12 mouse cellular contexts compared by ENCODE assay signal in the genomic region with DNA sequence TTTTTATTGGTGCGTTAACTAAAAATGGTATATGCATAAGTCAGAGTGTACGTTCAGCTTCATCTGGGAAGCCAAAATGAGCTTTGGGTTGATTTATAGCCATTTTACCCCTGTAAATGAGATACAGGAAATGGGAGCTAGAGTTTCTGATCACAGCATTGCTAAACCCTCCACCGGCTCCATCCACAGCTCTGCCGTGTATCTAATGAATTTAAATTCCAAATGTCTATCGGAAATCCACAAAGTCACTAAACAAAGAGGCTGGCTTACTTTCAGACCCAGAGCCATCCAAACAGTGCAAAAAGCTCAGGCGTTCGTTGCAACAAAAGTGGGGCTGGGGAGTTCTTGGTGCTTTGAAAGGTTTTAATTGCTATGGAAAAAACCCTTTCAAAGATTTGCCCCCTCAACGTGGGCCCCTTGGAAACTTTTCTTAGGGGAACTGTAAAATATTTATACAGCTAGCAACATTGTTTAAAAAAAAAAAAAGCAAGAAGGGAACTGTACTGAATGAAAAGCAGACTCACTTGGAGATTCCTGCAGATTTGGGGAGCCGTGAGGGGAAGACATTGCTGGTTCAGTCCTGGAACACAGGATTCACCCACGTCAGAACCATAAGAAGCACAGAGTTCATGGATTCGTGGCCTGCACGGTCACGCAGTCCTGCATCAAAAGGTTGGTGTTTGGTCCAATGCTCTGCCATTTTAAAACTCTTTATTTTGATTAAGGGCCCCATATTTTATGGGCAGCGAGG.
A peak's percentile ranks its signal among the peaks of the same experiment; 100 is the strongest.
DNase-seq lines count a peak whose midpoint lies in the region; ATAC-seq lines count a peak whose summit lies in the region.
"Had no signal": no experiment of that assay in that cellular context is flagged by ENCODE, and none has a peak within 500 bp of the region (broad histone marks: within the 10 kb centered on the region; RNA-seq: fewer than 3 reads in every experiment).

No protein-coding gene starts in this region.

- no peak overlapping the region for H3K4me3 ChIP-seq in kidney, embryonic 15.5 days (replicated peaks)
- no peak overlapping the region for H3K4me3 ChIP-seq in embryonic facial prominence, embryonic 13.5 days
- no peak overlapping the region for H3K4me3 ChIP-seq in hindbrain, embryonic 16.5 days (ENCODE audit: low read length)
- H3K4me3 ChIP-seq in midbrain, embryonic 16.5 days (ENCODE audit: low read depth, low read length) = no peak overlapping the region
- H3K4me3 ChIP-seq in liver, embryonic 11.5 days (ENCODE audit: low read depth, low read length) = no peak overlapping the region
- H3K4me3 ChIP-seq: heart, embryonic 13.5 days had no signal

- H3K9me3 ChIP-seq in kidney, embryonic 15.5 days (replicated peaks) = no peaks in the 10 kb centered on the region
- H3K9me3 ChIP-seq in embryonic facial prominence, embryonic 13.5 days = peaks cover 11% of the 10 kb centered on the region
- H3K9me3 ChIP-seq in hindbrain, embryonic 16.5 days (ENCODE audit: control insufficient read depth, low read length) = 0 out of 2 replicates have a peak, but pooled peaks cover 3% of the 10 kb centered on the region
- H3K9me3 ChIP-seq in midbrain, embryonic 16.5 days (replicated peaks; ENCODE audit: control insufficient read depth, low read length, poor library complexity, severe bottlenecking) = no peaks in the 10 kb centered on the region
- no peaks in the 10 kb centered on the region for H3K9me3 ChIP-seq in liver, embryonic 11.5 days (ENCODE audit: control insufficient read depth, low read length)

- H3K9ac ChIP-seq in kidney, embryonic 15.5 days = no peak overlapping the region
- no peak overlapping the region for H3K9ac ChIP-seq in embryonic facial prominence, embryonic 13.5 days
- H3K9ac ChIP-seq in hindbrain, embryonic 16.5 days (ENCODE audit: low read depth, low read length) = no peak overlapping the region
- no peak overlapping the region for H3K9ac ChIP-seq in midbrain, embryonic 16.5 days (ENCODE audit: low read depth, low read length)
- H3K9ac ChIP-seq in liver, embryonic 11.5 days (ENCODE audit: low read depth, low read length) = no peak overlapping the region
- H3K9ac ChIP-seq: heart, embryonic 13.5 days had no signal

- no peaks in the 10 kb centered on the region for H3K36me3 ChIP-seq in kidney, embryonic 15.5 days
- no peaks in the 10 kb centered on the region for H3K36me3 ChIP-seq in embryonic facial prominence, embryonic 13.5 days
- no peaks in the 10 kb centered on the region for H3K36me3 ChIP-seq in hindbrain, embryonic 16.5 days (ENCODE audit: control insufficient read depth, insufficient read depth, low read length)
- H3K36me3 ChIP-seq in midbrain, embryonic 16.5 days (ENCODE audit: control insufficient read depth, insufficient read depth, low read length) = no peaks in the 10 kb centered on the region
- H3K36me3 ChIP-seq in liver, embryonic 11.5 days (ENCODE audit: control insufficient read depth, insufficient read depth, low read length) = no peaks in the 10 kb centered on the region
- H3K36me3 ChIP-seq: heart, embryonic 13.5 days had no signal

- 0 out of 2 replicates have a peak overlapping the region, but pooled peaks have one; percentile 16 for H3K4me2 ChIP-seq in kidney, embryonic 15.5 days
- H3K4me2 ChIP-seq in embryonic facial prominence, embryonic 13.5 days = peak overlapping the region; percentile 32
- no peak overlapping the region for H3K4me2 ChIP-seq in hindbrain, embryonic 16.5 days (ENCODE audit: low read length)
- no peak overlapping the region for H3K4me2 ChIP-seq in midbrain, embryonic 16.5 days (ENCODE audit: low read length)
- H3K4me2 ChIP-seq in liver, embryonic 11.5 days = no peak overlapping the region
- H3K4me2 ChIP-seq: heart, embryonic 13.5 days had no signal

- H3K27ac ChIP-seq in kidney, embryonic 15.5 days = peak overlapping the region; percentile 60; the same call in 1 of the 2 replicates
- H3K27ac ChIP-seq in embryonic facial prominence, embryonic 13.5 days = peak overlapping the region; percentile 89
- H3K27ac ChIP-seq in hindbrain, embryonic 16.5 days (ENCODE audit: low read depth, low read length) = peak overlapping the region; percentile 30
- H3K27ac ChIP-seq in midbrain, embryonic 16.5 days (ENCODE audit: low read length) = no peak overlapping the region
- no peak overlapping the region for H3K27ac ChIP-seq in liver, embryonic 11.5 days (ENCODE audit: low read depth, low read length)

- no peak for DNase-seq in kidney, postnatal 4 days
- DNase-seq in ovary, postnatal 14 days (ENCODE audit: low spot score) = no peak
- DNase-seq in left cerebral cortex, adult 11 months (ENCODE audit: low spot score) = no peak
- DNase-seq in liver, embryonic 11.5 days (ENCODE audit: low spot score) = no peak
- DNase-seq: kidney, adult 8-10 months; lung, adult 18-20 months; thymus, postnatal 4 days had no signal

- H3K4me1 ChIP-seq in kidney, embryonic 15.5 days = peaks cover 35% of the 10 kb centered on the region
- peaks cover 43% of the 10 kb centered on the region for H3K4me1 ChIP-seq in embryonic facial prominence, embryonic 13.5 days
- H3K4me1 ChIP-seq in hindbrain, embryonic 16.5 days (ENCODE audit: control insufficient read depth, insufficient read depth, low read depth, low read length) = peaks cover 4% of the 10 kb centered on the region
- no peaks in the 10 kb centered on the region for H3K4me1 ChIP-seq in midbrain, embryonic 16.5 days (ENCODE audit: control insufficient read depth, insufficient read depth, low read length)
- H3K4me1 ChIP-seq in liver, embryonic 11.5 days (replicated peaks; ENCODE audit: control insufficient read depth, insufficient read depth, low read length) = no peaks in the 10 kb centered on the region; the same call in 1 of the 2 replicates

- no peak for ATAC-seq in kidney, embryonic 15.5 days (replicated peaks; ENCODE audit: low FRiP score)
- ATAC-seq in embryonic facial prominence, embryonic 13.5 days (ENCODE audit: insufficient number of reproducible peaks, insufficient read depth, low FRiP score, low TSS enrichment, low read depth) = no peak
- no peak for ATAC-seq in hindbrain, embryonic 16.5 days
- ATAC-seq in midbrain, embryonic 16.5 days = 0 out of 2 replicates have a peak, but pooled peaks have one; percentile 45
- ATAC-seq in liver, embryonic 11.5 days (replicated peaks; ENCODE audit: low FRiP score) = no peak

- WGBS in kidney, embryonic 15.5 days = 44% methylated on average over 14 of the region's 14 CpGs
- 40% methylated on average over 14 of the region's 14 CpGs for WGBS in embryonic facial prominence, embryonic 13.5 days
- 48% methylated on average over 14 of the region's 14 CpGs for WGBS in hindbrain, embryonic 16.5 days
- 53% methylated on average over 14 of the region's 14 CpGs for WGBS in midbrain, embryonic 16.5 days
- 80% methylated on average over 14 of the region's 14 CpGs for WGBS in liver, embryonic 11.5 days

- H3K27me3 ChIP-seq in kidney, embryonic 15.5 days = no peaks in the 10 kb centered on the region
- H3K27me3 ChIP-seq in embryonic facial prominence, embryonic 13.5 days = no peaks in the 10 kb centered on the region
- no peaks in the 10 kb centered on the region for H3K27me3 ChIP-seq in hindbrain, embryonic 16.5 days (replicated peaks; ENCODE audit: control insufficient read depth, insufficient read depth, low read length)
- no peaks in the 10 kb centered on the region for H3K27me3 ChIP-seq in midbrain, embryonic 16.5 days (ENCODE audit: control insufficient read depth, insufficient read depth, low read depth, low read length)
- H3K27me3 ChIP-seq in liver, embryonic 11.5 days (replicated peaks; ENCODE audit: control insufficient read depth, insufficient read depth, low read length) = no peaks in the 10 kb centered on the region
- H3K27me3 ChIP-seq: heart, embryonic 13.5 days had no signal

Comparison
In these comparisons a context has a peak if more than half of its experiments do, and no peak if none do; other contexts are left out.
1. H3K27ac ChIP-seq: peak in kidney, embryonic 15.5 days (single experiment), embryonic facial prominence, embryonic 13.5 days (single experiment) and hindbrain, embryonic 16.5 days (single experiment); none in midbrain, embryonic 16.5 days (single experiment) and liver, embryonic 11.5 days (single experiment).
2. H3K4me2 ChIP-seq: peak in kidney, embryonic 15.5 days (single experiment) and embryonic facial prominence, embryonic 13.5 days (single experiment); none in hindbrain, embryonic 16.5 days (single experiment), midbrain, embryonic 16.5 days (single experiment) and liver, embryonic 11.5 days (single experiment).